Mouse (Mus musculus): Measurements from ENCODE around the gene Lpin2. TPM values are rescaled to one million over a fixed set of nuclear protein-coding genes. Genes with fewer than 3 reads are reported as not detected.
A peak's percentile ranks its signal among the peaks of the same experiment; 100 is the strongest.

The Lpin2 gene
- total RNA-seq, 2 experiments from 2014 or later = 74.0 to 89.0 TPM

DNA sequence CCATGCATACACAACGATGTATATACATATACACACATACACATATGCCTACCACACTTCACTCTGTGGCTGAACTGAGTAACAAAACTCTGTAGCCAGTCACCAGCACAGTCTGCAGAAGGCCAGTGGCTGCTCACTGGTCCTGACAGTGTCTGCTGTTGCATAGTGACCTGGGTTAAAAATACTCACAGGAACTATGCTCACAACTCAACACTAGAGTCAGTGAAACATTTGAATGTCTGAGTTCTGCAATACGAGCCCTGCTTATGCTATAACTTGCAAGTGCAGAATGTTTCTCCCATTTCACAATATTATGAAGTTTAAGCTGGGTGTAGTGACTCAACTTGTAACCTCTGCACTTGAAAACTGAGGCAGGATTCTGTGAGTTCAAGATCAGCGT is 39.0 kb downstream of the Lpin2 start:
- DNase-seq (ENCODE audit: low spot score in 2 of 2) = no peak
- intact Hi-C loops (cut with DNase I) = no loop called here

DNA sequence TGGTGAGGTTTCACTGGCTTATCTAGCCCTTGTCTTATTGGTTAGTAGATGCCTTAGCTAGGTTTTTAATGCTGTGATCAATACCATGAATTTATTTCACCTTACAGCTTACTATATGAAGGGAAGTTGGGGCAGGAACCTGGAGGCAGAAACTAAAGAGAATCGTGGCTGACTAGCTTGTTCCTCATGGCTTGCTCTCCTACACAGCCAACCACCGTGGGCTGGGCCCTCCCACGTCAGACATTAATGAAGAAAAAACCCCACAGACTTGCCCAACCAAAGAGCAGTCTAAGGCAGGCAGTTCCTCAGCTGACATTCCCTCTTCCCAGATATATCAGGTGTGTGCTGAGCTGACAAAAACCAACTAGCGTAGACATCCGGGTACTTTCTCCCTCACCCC is 41.3 kb downstream of the Lpin2 start:
- intact Hi-C loops (cut with DNase I) = no loop called here
- no peak for DNase-seq (ENCODE audit: low spot score in 2 of 2)

DNA sequence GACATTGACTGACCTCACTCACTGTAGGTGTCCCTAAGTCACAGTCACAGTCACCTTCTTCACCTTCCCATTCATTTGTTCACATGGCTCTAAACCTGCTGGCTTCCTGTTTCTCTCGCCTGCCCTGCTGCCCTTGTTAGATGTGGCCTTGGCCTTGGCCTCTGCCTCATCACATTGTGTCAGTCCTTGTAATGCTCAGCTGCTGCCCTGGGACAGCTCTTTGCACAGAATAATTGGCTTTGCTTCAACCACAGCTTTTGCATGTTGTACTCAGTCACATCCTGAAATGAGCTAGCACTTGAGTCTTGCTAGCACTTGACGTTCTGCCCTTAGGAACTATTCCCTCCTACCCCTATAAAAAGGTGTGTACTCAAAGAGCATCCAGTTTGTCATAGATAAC is 42.2 kb downstream of the Lpin2 start:
- DNase-seq (ENCODE audit: low spot score in 2 of 2) = no peak
- intact Hi-C loops (cut with DNase I) = no loop called here

DNA sequence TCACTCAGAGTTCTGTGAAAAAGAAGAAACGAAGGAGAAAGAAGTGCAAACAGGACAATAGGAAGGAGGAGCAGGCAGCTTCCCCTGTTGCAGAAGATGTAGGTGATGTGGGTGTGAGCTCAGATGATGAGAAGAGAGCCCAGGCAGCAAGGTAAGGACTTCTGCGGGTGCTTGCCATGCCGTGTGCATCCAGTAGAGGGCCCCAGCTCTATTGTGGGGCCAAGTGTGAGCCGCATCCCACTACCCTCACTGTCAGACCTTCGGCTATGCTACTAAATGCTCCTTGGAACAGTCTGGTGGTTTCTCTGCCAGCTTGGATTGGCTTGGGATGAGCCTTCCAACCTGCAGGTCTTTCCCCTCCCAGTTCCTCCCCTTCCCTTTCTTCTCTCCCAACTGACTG is 42.7 kb downstream of the Lpin2 start:
- DNase-seq (ENCODE audit: low spot score in 2 of 2) = no peak
- intact Hi-C loops (cut with DNase I) = no loop called here

DNA sequence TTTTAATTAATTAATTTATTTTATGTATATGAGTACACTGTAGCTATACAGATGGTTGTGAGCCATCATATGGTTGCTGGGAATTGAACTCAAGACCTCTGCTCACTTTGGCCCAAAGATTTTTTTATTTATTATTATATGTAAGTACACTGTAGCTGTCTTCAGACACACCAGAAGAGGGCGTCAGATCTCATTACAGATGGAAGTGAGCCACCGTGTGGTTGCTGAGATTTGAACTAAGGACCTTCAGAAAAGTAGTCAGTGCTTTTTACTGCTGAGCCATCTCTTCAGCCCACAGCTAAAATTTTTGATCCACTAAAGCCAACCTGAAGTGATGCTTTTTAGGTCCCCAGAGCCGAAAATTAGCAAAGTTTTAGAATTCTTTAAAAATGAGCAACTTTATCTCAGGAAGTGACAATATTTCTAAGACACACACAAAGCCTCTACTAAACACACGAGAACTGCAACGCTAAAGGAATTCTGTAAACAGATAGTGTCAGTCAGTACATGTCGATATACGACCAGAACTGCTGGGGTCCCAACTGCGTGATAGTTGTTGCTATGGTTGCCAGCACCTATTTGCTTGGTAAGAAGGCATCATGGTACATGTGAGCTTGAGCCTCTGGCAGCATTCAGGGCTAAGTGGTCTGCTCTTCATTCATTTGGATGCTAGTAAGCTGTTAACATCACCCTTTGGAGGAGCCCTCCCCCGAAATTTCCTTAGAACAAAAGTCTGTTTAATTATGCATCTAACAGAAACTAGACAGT is 45.0 kb downstream of the Lpin2 start:
- DNase-seq (ENCODE audit: low spot score in 2 of 2) = no peak
- intact Hi-C loops (cut with DNase I) = no loop called here

DNA sequence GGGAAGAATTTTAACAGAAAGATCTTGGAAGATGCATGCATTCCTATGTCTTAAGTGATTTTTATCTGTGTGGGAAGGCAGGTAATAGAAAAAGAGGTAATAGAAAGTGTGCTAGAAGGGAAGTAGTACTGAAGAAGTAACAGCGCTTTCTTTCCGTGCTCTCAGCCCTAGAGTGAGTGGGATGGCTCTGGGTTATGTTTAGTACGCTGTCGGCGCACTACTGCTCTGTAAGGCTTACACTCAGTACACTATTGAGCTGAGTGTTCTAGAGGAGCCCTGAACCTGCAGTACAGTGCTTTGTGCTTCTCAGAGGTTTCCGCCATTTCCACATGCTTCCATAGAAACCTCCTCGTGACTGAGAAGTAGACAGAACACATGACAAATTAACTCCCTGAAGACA is 46.3 kb downstream of the Lpin2 start:
- intact Hi-C loops (cut with DNase I) = no loop called here
- DNase-seq (ENCODE audit: low spot score in 2 of 2) = no peak

DNA sequence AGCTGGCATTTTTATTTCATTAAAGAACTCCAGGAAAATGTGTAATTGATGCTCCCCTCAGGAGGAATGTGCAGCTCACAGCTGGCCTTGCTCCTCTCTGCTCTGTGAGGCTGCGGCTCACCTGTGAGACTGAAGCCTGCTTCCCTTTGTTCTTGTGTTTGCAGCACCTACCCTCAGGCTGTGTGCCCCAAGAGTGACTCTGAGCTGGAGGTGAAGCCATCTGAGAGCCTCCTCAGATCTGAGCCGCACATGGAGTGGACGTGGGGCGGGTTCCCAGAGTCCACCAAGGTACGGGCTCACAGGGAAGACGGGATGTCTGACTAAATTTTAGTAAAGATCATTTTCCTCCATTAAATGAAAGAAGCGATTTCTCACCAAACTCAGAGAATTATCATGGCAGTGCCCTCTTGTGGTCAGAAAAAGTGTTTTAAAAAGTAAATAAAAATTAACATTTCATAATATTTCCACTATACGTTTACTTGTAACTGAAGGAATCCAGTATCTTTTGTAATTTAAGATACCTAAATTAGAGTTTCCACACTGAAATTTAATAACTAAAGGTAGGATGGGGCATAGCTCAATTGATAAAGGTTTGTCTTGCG is 47.8 kb downstream of the Lpin2 start:
- intact Hi-C loops (cut with DNase I) = loop anchor here (5.0 kb wide), 1 partner anchor 163 kb away; no protein-coding TSS in a partner anchor
- no peak for DNase-seq (ENCODE audit: low spot score in 2 of 2)

DNA sequence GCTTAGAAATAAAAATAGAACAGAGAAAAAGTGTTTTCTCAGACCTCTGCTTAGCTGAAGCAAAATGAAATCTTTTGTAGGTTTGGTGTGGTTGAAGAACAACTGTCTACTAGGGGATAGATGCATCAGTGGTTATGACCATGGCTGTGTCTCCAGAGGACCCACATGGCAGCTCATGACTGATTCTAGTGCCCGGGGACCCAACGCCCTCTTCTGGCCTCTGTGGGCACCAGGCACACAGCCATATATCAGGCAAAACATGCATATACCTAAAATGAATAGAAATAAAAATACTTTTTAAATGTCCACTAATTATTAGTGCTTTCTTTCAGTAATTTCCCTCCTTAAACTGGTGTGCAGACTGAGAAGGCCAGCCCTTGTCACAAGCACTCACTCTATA is 49.6 kb downstream of the Lpin2 start:
- no peak for DNase-seq (ENCODE audit: low spot score in 2 of 2)
- intact Hi-C loops (cut with DNase I) = loop anchor here (5.0 kb wide), 1 partner anchor 165 kb away; no protein-coding TSS in a partner anchor

DNA sequence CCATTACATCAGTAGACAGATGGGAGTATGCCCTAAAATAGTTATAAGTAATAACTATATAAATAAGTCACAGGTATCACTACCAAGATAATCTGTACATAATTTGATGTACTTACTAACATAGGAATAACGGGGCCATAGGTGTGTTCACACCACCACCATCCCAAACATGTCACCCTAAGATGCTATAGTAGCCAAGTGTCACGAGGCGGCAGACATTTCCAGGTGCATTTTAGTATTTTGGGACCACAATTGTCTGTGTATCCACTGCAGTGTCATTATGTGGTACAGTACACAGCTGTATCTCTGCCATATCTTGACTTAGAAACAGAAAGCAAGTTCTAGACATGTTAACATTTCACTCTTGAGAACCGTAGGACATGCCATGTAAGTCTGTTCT is 50.9 kb downstream of the Lpin2 start:
- intact Hi-C loops (cut with DNase I) = loop anchor here (5.0 kb wide), 1 partner anchor 166 kb away; no protein-coding TSS in a partner anchor
- no peak for DNase-seq (ENCODE audit: low spot score in 2 of 2)

DNA sequence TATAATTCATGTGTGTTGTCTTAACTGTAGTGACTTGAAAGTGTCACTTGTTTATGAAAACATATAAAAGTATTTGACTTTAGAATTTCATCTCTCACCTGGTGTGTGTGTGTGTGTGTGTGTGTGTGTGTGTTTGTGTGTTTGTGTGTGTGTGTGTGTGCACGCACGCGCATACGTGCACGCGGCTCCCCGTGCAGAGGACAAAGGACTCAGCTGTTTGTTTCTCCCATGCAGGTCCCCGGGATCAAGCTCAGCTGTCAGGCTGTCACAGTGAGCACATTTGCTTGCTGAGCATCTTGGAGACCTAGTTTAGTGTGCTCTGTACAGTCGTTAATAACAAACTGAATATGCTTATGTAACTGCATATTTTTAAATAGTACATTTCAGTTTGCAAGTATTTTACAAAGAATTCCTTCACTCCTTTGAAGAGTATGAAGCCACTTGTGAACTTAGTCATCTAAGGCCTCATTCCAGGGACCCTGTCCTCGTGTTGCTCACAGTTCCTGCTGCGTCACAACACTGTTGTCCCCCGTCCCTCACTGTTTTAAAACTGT is 51.8 kb downstream of the Lpin2 start:
- DNase-seq (ENCODE audit: low spot score in 2 of 2) = no peak
- intact Hi-C loops (cut with DNase I) = loop anchor here (5.0 kb wide), 1 partner anchor 167 kb away; no protein-coding TSS in a partner anchor

DNA sequence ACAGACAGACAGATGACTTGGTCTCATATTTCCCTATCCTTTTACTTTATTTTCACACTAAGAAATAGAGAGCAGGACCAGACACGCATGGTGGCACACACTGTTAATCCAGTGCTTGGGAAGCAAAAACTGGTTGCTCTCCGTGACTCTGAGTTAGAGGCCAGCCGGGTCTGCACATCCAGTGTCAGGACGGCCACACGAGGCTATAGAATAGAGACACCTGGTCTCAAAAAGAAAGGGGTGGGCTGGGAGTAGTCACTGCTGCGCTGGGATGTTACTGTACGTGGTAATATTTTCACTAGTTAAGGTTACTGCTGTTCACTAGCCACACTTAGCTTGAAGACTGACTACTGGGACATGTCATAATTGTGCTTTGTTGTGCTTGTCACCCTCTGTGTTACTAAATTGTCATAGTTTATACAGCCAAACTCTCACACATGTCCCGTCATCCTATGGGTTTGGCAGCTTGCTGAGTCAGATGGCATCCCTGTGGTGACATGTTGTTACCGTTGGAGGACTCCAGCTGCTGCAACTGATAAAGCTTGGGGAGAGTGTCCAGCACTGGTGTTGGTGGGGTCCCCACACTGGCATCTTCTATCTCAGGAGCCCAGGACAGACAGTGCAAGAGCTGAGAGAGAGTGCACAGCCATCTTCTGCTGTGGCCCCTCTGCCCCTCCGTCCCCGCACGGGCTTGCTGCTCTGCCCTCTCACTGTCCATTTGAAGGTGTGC is 53.0 kb downstream of the Lpin2 start:
- intact Hi-C loops (cut with DNase I) = no loop called here
- no peak for DNase-seq (ENCODE audit: low spot score in 2 of 2)

DNA sequence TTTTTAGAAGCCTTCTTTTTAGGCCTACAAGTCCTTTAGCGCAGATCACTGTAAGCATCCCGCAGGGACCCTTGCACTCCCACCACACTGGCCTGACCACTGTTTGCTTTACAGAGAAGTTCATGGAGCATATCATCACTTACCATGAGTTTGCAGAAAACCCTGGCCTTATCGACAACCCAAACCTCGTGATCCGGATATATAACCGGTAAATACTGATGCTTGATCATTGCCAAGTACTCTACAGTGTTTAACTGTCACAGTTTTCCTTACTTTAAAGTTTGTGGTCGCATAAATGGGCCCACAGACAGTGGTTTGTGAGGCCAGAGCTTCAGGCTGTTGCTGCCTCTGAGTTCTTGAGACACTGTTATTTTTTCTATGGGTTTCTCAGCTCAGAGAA is 56.1 kb downstream of the Lpin2 start:
- intact Hi-C loops (cut with DNase I) = no loop called here
- no peak for DNase-seq (ENCODE audit: low spot score in 2 of 2)

DNA sequence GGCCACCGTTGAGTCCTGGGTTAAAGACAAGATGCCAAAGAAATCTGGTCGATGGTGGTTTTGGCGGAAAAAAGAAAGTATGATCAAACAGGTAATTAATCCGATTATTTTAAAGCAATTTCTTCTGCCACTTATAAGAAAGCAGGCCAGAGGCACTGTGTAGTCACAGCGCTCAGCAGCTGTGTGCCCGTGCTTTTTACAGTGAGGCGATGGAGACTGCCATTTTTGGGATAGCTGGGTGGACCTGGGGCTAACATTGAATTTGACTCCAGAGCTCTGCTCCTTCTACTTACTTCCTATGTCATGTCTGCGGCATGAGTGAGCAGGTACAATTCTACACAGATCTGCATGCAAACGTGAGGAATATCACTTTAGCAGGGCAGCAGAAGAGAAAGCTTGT is 58.5 kb downstream of the Lpin2 start:
- intact Hi-C loops (cut with DNase I) = no loop called here
- no peak for DNase-seq (ENCODE audit: low spot score in 2 of 2)

DNA sequence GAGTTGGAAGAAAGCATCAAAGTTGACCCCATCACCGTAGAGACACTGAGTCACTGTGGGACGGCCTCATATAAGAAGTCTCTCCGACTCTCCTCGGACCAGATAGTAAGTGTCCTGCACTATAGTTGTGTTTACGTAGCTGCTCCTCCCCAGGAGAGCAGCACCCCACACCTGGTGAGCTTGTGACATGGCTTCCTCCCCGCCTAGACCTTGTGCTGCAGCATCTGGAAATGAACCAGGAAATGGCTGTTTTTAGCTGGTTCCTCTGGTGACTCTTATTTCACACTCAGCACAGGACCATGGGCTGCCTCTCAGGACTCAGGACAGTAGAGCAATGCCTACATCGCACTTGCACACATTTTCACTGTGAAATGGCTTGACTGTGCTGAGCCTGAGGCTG is 60.3 kb downstream of the Lpin2 start:
- no peak for DNase-seq (ENCODE audit: low spot score in 2 of 2)
- intact Hi-C loops (cut with DNase I) = no loop called here

DNA sequence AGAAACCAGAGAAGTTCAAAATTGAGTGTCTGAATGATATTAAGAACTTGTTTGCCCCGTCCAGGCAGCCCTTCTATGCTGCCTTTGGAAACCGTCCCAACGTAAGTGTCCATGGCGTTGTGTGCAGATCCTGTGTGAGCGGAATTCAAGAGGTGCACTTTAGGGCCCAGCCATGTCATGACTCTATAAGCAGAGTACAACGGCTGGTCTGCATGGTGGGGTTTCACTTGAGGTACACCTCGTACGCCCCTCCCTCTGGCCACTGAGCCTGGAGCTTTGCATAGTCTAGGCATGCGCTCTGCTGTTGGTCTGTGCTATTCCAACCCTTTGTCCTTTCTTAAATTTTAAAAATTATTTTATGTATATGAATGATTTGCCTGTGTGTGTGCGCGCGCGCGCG is 62.8 kb downstream of the Lpin2 start:
- DNase-seq (ENCODE audit: low spot score in 2 of 2) = no peak
- intact Hi-C loops (cut with DNase I) = no loop called here

DNA sequence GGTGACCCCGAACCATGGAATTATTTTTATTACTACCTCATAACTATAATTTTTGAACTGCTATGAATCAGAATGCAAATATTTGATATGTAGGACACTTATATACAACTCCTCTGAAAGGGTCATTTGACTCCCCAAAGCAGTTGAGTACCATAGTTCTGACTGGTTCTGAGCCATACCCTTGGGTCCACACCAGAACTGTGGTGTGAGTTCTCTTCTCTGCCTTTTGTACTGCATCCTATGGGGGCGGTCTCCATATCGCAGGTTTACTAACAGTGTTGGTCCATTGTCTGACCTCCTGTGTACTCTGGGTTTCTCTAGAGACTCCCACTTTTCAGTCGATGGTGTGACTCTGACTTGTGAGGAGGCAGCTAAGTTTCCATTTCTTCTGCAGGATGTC is 63.7 kb downstream of the Lpin2 start:
- no peak for DNase-seq (ENCODE audit: low spot score in 2 of 2)
- intact Hi-C loops (cut with DNase I) = no loop called here

DNA sequence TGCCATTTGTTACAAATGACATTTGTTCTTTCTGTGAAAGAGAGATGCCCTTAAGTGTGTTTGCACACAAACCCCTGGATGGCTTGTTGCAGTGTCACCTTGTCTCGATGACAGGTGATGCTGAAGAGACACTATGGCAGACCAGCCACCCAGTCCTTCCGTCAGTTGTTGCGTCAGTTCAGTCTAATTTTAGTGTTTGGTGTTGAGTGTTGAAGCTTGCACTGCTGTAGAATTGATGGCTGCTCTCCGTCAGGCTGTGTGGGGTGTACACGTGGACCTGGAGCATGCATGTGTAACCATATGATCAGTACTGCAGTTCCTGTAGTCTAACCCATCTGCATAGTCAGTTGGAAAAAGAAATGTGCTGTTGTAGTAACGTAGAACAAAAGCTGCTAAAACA is 66.6 kb downstream of the Lpin2 start:
- peak in 1 of 2 experiments; percentile 38 for DNase-seq (ENCODE audit: low spot score in 2 of 2)
- intact Hi-C loops (cut with DNase I) = no loop called here

DNA sequence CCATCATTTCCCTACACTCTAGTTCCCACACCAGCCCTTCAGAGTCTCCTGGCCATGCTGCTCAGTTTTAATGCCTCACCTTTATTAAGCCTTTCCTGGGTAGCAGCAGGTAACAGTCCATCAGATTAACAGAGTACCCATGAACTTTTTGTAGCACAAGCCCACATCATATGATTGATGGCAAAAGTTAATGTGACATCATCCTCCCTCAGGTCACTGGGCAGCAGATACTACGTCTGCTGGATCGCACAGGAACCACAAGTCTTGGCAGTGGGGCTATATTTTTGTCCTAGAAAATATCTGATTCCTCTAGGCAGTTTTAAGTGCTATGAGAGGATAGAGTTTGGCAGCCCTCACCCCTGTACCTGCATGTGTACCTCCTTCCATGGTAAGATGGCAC is 67.7 kb downstream of the Lpin2 start:
- intact Hi-C loops (cut with DNase I) = no loop called here
- DNase-seq (ENCODE audit: low spot score in 2 of 2) = no peak

DNA sequence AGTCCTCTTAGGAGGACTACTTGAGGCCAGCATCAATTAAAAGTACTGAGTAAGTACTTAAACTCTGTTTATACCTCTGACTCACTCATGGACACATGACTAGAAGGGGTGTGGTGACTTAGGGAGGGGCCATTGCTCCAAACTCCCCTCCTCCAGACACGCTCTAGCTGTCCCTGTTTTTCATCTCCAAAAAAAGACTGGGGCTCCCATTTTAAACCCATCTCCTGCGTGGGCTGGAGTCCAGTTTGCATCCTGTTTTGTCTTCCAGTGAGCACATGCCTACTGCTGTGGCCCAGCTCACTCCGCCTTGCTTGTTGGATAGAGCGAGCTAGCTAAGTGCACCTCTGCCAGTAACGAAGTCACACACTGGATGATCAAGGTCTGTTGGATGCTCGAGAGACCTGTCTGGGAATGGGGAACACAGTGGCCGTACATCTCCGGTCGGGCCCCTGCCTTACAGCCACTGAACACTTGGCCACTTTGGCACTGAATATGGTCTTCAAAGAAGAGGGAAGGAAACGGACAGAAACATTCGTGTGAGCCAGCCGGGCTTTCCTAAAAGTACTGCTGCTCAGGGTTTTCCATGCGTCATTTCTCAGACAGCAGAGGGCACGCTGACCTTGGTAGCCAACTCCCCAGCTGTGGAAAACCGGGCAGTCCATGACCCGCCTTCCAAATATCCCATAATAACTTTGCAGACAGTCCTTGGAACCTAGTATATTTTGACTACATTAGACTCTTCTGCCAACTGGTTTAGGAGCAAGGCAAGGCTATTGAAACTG is 68.7 kb downstream of the Lpin2 start:
- peak; percentile 48 to 52 for DNase-seq (ENCODE audit: low spot score in 2 of 2)
- intact Hi-C loops (cut with DNase I) = no loop called here

DNA sequence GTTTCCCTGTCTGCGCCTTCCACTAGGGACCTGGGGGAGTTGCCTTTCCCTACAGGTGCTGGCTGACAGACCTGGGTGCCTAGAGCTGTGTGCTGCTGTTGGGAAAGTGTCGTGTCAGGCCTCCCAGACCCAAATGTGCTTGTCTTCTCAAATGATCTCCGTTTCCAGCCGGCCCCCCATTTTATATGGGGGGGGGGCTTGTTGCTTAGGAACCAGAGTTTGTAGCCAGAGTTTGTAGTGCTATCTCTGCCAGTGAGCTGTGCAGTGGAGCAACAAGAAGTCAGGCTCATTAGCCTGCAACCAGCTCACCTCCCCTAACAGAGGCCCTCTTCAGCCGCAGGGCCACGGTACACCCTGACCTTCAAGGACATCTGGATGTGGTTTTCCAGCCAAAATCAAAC is 69.2 kb downstream of the Lpin2 start:
- no peak for DNase-seq (ENCODE audit: low spot score in 2 of 2)
- intact Hi-C loops (cut with DNase I) = no loop called here
